Mouse (Mus musculus): ENCODE data around the gene Impg1. TPM values are rescaled to one million over a fixed set of nuclear protein-coding genes. Genes with fewer than 3 reads are reported as not detected.

The Impg1 gene
- total and polyA plus RNA-seq, 3 experiments = not detected

DNA sequence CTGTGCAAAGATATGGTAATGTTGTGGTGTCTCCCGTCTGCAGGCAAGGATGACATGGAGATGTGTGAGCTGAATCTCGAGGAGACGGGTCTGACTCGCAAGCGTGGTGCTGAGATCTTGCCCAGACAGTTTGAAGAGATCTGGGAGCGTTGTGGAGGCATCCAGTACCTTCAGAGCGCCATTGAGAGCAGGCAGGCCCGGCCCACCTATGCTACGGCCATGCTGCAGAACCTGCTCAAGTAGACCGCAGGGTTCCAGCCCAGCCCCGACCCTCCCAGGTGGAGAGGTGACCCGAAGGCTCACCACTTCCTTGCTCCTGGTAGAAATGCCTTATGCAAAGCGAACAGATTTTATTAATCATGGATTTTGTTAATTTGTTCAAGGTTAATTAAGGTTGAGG is 157.7 kb downstream of the Impg1 start:
- H3K9ac ChIP-seq (ENCODE audit: control insufficient read depth, low read depth, low read length, poor library complexity, severe bottlenecking) = no peak overlapping the region
- DNase-seq (ENCODE audit: low read depth, low spot score) = no peak
- TF ChIP-seq RAD21 (IDR thresholded peaks at IDR 0.05; ENCODE audit: low read depth, low read length) (no peak), ZNF384 (IDR thresholded peaks at IDR 0.05; ENCODE audit: low read depth, low read length) (no peak), GATA1 (IDR thresholded peaks at IDR 0.05; ENCODE audit: low read depth, low read length) (no peak), TAL1 (IDR thresholded peaks at IDR 0.05; ENCODE audit: low read length) (no peak), MAX (IDR thresholded peaks at IDR 0.05; ENCODE audit: low read length) (no peak), CHD1 (IDR thresholded peaks at IDR 0.05; ENCODE audit: low read depth, low read length) (no peak), MAFK (IDR thresholded peaks at IDR 0.05; ENCODE audit: borderline replicate concordance, low read depth, low read length) (no peak), KAT2A (conservative IDR thresholded peaks at IDR 0.05; ENCODE audit: low read depth, low read length) (no peak), ZKSCAN1 (IDR thresholded peaks at IDR 0.05; ENCODE audit: low read depth, low read length) (no peak), MYC (IDR thresholded peaks at IDR 0.05; ENCODE audit: low read depth, low read length) (no peak)
- no peaks in the 10 kb centered on the region for H3K36me3 ChIP-seq (ENCODE audit: control insufficient read depth in 1 of 2, insufficient read depth in 2 of 2, low read length in 2 of 2)
- no peaks in the 10 kb centered on the region for H3K79me2 ChIP-seq (ENCODE audit: control insufficient read depth, insufficient read depth, low read length, poor library complexity)
- H3K4me1 ChIP-seq (ENCODE audit: control insufficient read depth in 1 of 2, insufficient read depth in 2 of 2, low read length in 2 of 2) = no peaks in the 10 kb centered on the region
- no peak overlapping the region for H3K27ac ChIP-seq (ENCODE audit: control insufficient read depth, low read depth, low read length)
- H3K27me3 ChIP-seq (ENCODE audit: control insufficient read depth in 1 of 2, insufficient read depth in 2 of 2, low read length in 2 of 2) = no peaks in the 10 kb centered on the region
- no peaks in the 10 kb centered on the region for H3K9me3 ChIP-seq (replicated peaks; ENCODE audit: insufficient read depth, low read length)
- H3K4me3 ChIP-seq (ENCODE audit: control insufficient read depth in 1 of 2, insufficient read depth in 1 of 2, low read depth in 2 of 2, low read length in 2 of 2) = no peak overlapping the region

GRCm38 (mm10) chr9:80306853-80307252 is 158.4 kb downstream of the Impg1 start:
- no peak for TF ChIP-seq MYC (IDR thresholded peaks at IDR 0.05; ENCODE audit: low read depth, low read length)
- TF ChIP-seq KAT2A (conservative IDR thresholded peaks at IDR 0.05; ENCODE audit: low read depth, low read length) = no peak
- TF ChIP-seq POLR2AphosphoS2 (IDR thresholded peaks at IDR 0.05; ENCODE audit: low read length) = no peak
- TF ChIP-seq ELF1 (IDR thresholded peaks at IDR 0.05; ENCODE audit: low read depth, low read length) = no peak
- no peak for TF ChIP-seq ZMIZ1 (IDR thresholded peaks at IDR 0.05; ENCODE audit: low read depth, low read length)
- no peak for TF ChIP-seq EP300 (IDR thresholded peaks at IDR 0.05; ENCODE audit: low read depth in 1 of 2, low read length in 2 of 2)
- TF ChIP-seq TCF12 (IDR thresholded peaks at IDR 0.05; ENCODE audit: low read depth, low read length) = no peak
- TF ChIP-seq CHD1 (IDR thresholded peaks at IDR 0.05; ENCODE audit: low read depth, low read length) = no peak
- TF ChIP-seq HCFC1 (IDR thresholded peaks at IDR 0.05; ENCODE audit: low read depth, low read length) = no peak
- TF ChIP-seq RCOR1 (IDR thresholded peaks at IDR 0.05; ENCODE audit: low read depth, low read length) = no peak
- no peak for TF ChIP-seq MAZ (IDR thresholded peaks at IDR 0.05; ENCODE audit: low read depth, low read length)
- TF ChIP-seq SMC3 (IDR thresholded peaks at IDR 0.05; ENCODE audit: low read depth, low read length) = no peak
- TF ChIP-seq MYB (IDR thresholded peaks at IDR 0.05; ENCODE audit: low read depth, low read length) = no peak
- no peak for TF ChIP-seq BHLHE40 (IDR thresholded peaks at IDR 0.05; ENCODE audit: borderline replicate concordance, low read depth, low read length)
- no peak for TF ChIP-seq MXI1 (IDR thresholded peaks at IDR 0.05; ENCODE audit: low read depth, low read length)
- TF ChIP-seq POLR2AphosphoS5 (IDR thresholded peaks at IDR 0.05; ENCODE audit: borderline replicate concordance, low read depth, low read length) = no peak
- no peak for TF ChIP-seq GABPA (IDR thresholded peaks at IDR 0.05; ENCODE audit: low read depth, low read length)
- no peak for TF ChIP-seq UBTF (IDR thresholded peaks at IDR 0.05; ENCODE audit: borderline replicate concordance, insufficient read depth, low read depth, low read length)
- no peak for TF ChIP-seq MAX (IDR thresholded peaks at IDR 0.05; ENCODE audit: low read length)
- TF ChIP-seq NRF1 (IDR thresholded peaks at IDR 0.05; ENCODE audit: insufficient read depth, low read depth, low read length, poor library complexity, severe bottlenecking) = no peak
- Histone ChIP-seq H3K79me2 (ENCODE audit: control insufficient read depth, insufficient read depth, low read length, poor library complexity) (no peaks in the 10 kb centered on the region), H3K27me3 (ENCODE audit: control insufficient read depth in 1 of 2, insufficient read depth in 2 of 2, low read length in 2 of 2) (no peaks in the 10 kb centered on the region), H3K27ac (ENCODE audit: control insufficient read depth, low read depth, low read length) (no peak overlapping the region), H3K36me3 (ENCODE audit: control insufficient read depth in 1 of 2, insufficient read depth in 2 of 2, low read length in 2 of 2) (no peaks in the 10 kb centered on the region), H3K9me3 (replicated peaks; ENCODE audit: insufficient read depth, low read length) (no peaks in the 10 kb centered on the region), H3K4me1 (ENCODE audit: control insufficient read depth in 1 of 2, insufficient read depth in 2 of 2, low read length in 2 of 2) (no peaks in the 10 kb centered on the region), H3K9ac (ENCODE audit: control insufficient read depth, low read depth, low read length, poor library complexity, severe bottlenecking) (no peak overlapping the region), H3K4me3 (ENCODE audit: control insufficient read depth in 1 of 2, insufficient read depth in 1 of 2, low read depth in 2 of 2, low read length in 2 of 2) (no peak overlapping the region)
- no peak for DNase-seq (ENCODE audit: low read depth, low spot score)
